ENCODE assay signal across 8 mouse cellular contexts in genomic region chr3:107695219-107695947, GRCm38 (mm10). TPM values are rescaled to one million over a fixed set of nuclear protein-coding genes. Genes with fewer than 3 reads are reported as not detected.
DNase-seq lines count a peak whose midpoint lies in the region; ATAC-seq and TF ChIP-seq lines count a peak whose summit lies in the region.

No protein-coding gene starts in this region.

- H3K9ac ChIP-seq in kidney, embryonic 15.5 days: peak overlapping the region; percentile 83
- peak overlapping the region; percentile 98 for H3K9ac ChIP-seq in embryonic facial prominence, embryonic 11.5 days (replicated peaks; ENCODE audit: low read length)
- peak overlapping the region; percentile 90 for H3K9ac ChIP-seq in intestine, postnatal 0 days (ENCODE audit: low read depth, low read length)
- peak overlapping the region; percentile 95 for H3K9ac ChIP-seq in neural tube, embryonic 14.5 days (replicated peaks; ENCODE audit: low read depth, low read length)

- no peaks in the 10 kb centered on the region for H3K36me3 ChIP-seq in kidney, embryonic 15.5 days
- H3K36me3 ChIP-seq in embryonic facial prominence, embryonic 11.5 days (replicated peaks; ENCODE audit: control insufficient read depth, insufficient read depth, low read depth, low read length): no peaks in the 10 kb centered on the region
- no peaks in the 10 kb centered on the region for H3K36me3 ChIP-seq in intestine, postnatal 0 days (ENCODE audit: control insufficient read depth, insufficient read depth)
- no peaks in the 10 kb centered on the region for H3K36me3 ChIP-seq in neural tube, embryonic 14.5 days (ENCODE audit: control insufficient read depth, insufficient read depth, low read length)

- intact Hi-C loops in left cerebral cortex, postnatal 4 days (cut with DNase I): loop anchor here (5.0 kb wide), 2 partner anchors 62 to 367 kb away; no protein-coding TSS in a partner anchor

- H3K4me3 ChIP-seq in kidney, embryonic 15.5 days (replicated peaks): peak overlapping the region; percentile 66
- peak overlapping the region; percentile 86 for H3K4me3 ChIP-seq in embryonic facial prominence, embryonic 11.5 days (ENCODE audit: low read depth, low read length)
- peak overlapping the region; percentile 77 for H3K4me3 ChIP-seq in intestine, postnatal 0 days (ENCODE audit: low read depth, low read length)
- peak overlapping the region; percentile 87 for H3K4me3 ChIP-seq in neural tube, embryonic 14.5 days (ENCODE audit: low read depth, low read length)

- WGBS in kidney, embryonic 15.5 days: 2% methylated on average over 16 of the region's 16 CpGs
- 8% methylated on average over 16 of the region's 16 CpGs for WGBS in embryonic facial prominence, embryonic 11.5 days
- 3% methylated on average over 16 of the region's 16 CpGs for WGBS in intestine, postnatal 0 days
- 4% methylated on average over 16 of the region's 16 CpGs for WGBS in neural tube, embryonic 14.5 days

- peaks cover 35% of the 10 kb centered on the region for H3K4me1 ChIP-seq in kidney, embryonic 15.5 days
- no peaks in the 10 kb centered on the region; the same call in 1 of the 2 replicates for H3K4me1 ChIP-seq in embryonic facial prominence, embryonic 11.5 days (ENCODE audit: control insufficient read depth, insufficient read depth, low read length)
- H3K4me1 ChIP-seq in intestine, postnatal 0 days (replicated peaks; ENCODE audit: control insufficient read depth, insufficient read depth, low read length): 0 out of 2 replicates have a peak, but pooled peaks cover 7% of the 10 kb centered on the region
- H3K4me1 ChIP-seq in neural tube, embryonic 14.5 days (ENCODE audit: control insufficient read depth, insufficient read depth, low read length): peaks cover 38% of the 10 kb centered on the region

- peak overlapping the region; percentile 67 for H3K4me2 ChIP-seq in kidney, embryonic 15.5 days
- peak overlapping the region; percentile 65 for H3K4me2 ChIP-seq in embryonic facial prominence, embryonic 11.5 days (ENCODE audit: low read depth, low read length)
- H3K4me2 ChIP-seq in intestine, postnatal 0 days (replicated peaks; ENCODE audit: low read depth): peak overlapping the region; percentile 77
- H3K4me2 ChIP-seq in neural tube, embryonic 14.5 days (ENCODE audit: low read depth, low read length): peak overlapping the region; percentile 93

- DNase-seq in kidney, adult 18-20 months: no peak
- DNase-seq in ES-CJ7 (ENCODE audit: low read depth, low spot score): peak; percentile 8
- DNase-seq in embryonic facial prominence, embryonic 11.5 days (ENCODE audit: low spot score): no peak
- DNase-seq in left cerebral cortex, postnatal 4 days: no peak
- no peak for DNase-seq in testis, postnatal 14 days (ENCODE audit: low spot score)

- H3K27me3 ChIP-seq in kidney, embryonic 15.5 days: no peaks in the 10 kb centered on the region
- no peaks in the 10 kb centered on the region for H3K27me3 ChIP-seq in embryonic facial prominence, embryonic 11.5 days (ENCODE audit: control insufficient read depth, insufficient read depth, low read length)
- H3K27me3 ChIP-seq in intestine, postnatal 0 days (replicated peaks; ENCODE audit: control insufficient read depth, insufficient read depth, low read length): no peaks in the 10 kb centered on the region
- H3K27me3 ChIP-seq in neural tube, embryonic 14.5 days (ENCODE audit: control insufficient read depth, insufficient read depth, low read length): no peaks in the 10 kb centered on the region

- peak overlapping the region; percentile 94 for H3K27ac ChIP-seq in kidney, embryonic 15.5 days
- peak overlapping the region; percentile 74; the same call in 1 of the 2 replicates for H3K27ac ChIP-seq in embryonic facial prominence, embryonic 11.5 days (replicated peaks; ENCODE audit: low read depth, low read length)
- peak overlapping the region; percentile 93 for H3K27ac ChIP-seq in intestine, postnatal 0 days (ENCODE audit: low read depth, low read length)
- H3K27ac ChIP-seq in neural tube, embryonic 14.5 days (ENCODE audit: low read depth, low read length): peak overlapping the region; percentile 91

- no peak for TF ChIP-seq CTCF in intestine, postnatal 0 days (IDR thresholded peaks at IDR 0.05; ENCODE audit: low read depth)

- H3K9me3 ChIP-seq in kidney, embryonic 15.5 days (replicated peaks): no peaks in the 10 kb centered on the region
- H3K9me3 ChIP-seq in embryonic facial prominence, embryonic 11.5 days (replicated peaks; ENCODE audit: control insufficient read depth, low read length): no peaks in the 10 kb centered on the region
- no peaks in the 10 kb centered on the region for H3K9me3 ChIP-seq in intestine, postnatal 0 days (ENCODE audit: control insufficient read depth)
- H3K9me3 ChIP-seq in neural tube, embryonic 14.5 days (ENCODE audit: control insufficient read depth, low read length): no peaks in the 10 kb centered on the region

- no peak for ATAC-seq in kidney, embryonic 15.5 days (replicated peaks; ENCODE audit: low FRiP score)
- no peak for ATAC-seq in embryonic facial prominence, embryonic 11.5 days (replicated peaks; ENCODE audit: insufficient number of reproducible peaks, low FRiP score, low TSS enrichment, low read depth)
- no peak for ATAC-seq in intestine, postnatal 0 days
- ATAC-seq in neural tube, embryonic 14.5 days (ENCODE audit: low read depth): no peak

RNA-seq across cellular contexts. Expression of gene Ahcyl1, which starts 1.0 kb away (rescaled TPM):
- 92.7 and 94.5 TPM in 2 replicates for polyA plus RNA-seq in kidney, embryonic 15.5 days (2015; fragmentation: Nextera tagmentation; extraction: Ambion mirVana)
- polyA plus RNA-seq in embryonic facial prominence, embryonic 11.5 days (2014; fragmentation: Nextera tagmentation; extraction: Ambion mirVana): 108 and 122 TPM in 2 replicates
- 37.8 and 39.0 TPM in 2 replicates for polyA plus RNA-seq in intestine, postnatal 0 days (2015; fragmentation: Nextera tagmentation; extraction: Ambion mirVana)
- polyA plus RNA-seq in neural tube, embryonic 14.5 days (2014; fragmentation: Nextera tagmentation; extraction: Ambion mirVana): 137 and 142 TPM in 2 replicates
- total RNA-seq in left cerebral cortex, postnatal 4 days (2021): 100 to 1,000 TPM; 185 to 200 TPM
